Mouse (Mus musculus): ENCODE measurements around the gene Csrp1.

DNA sequence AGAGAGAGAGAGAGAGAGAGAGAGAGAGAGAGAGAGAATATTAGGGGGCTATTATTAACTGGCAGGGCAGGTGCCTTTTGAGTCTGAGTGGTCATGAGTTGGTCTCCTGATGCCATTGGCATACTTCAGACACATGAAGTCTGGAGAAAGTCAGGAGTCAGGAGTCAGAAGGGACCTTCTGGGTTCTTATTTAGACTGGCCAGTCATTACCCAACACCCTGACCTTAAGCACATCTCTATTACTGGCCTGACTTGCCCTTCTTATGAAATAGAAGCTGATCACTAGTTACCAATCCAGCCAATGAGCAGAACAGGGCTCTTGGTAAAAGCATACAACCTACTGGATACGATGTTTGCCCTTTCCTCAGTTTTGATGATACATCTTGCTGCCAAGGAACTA is 57.2 kb downstream of the Csrp1 start:
- TF ChIP-seq POLR2A (IDR thresholded peaks at IDR 0.05; ENCODE audit: insufficient read length, low read depth): no peak
- TF ChIP-seq MYOD1 (IDR thresholded peaks at IDR 0.05; ENCODE audit: control insufficient read depth in 1 of 3, insufficient read length in 2 of 3, low read depth in 2 of 3): peak in 2 of 3 experiments; percentile 33 to 34
- no peak for TF ChIP-seq E2F4 (IDR thresholded peaks at IDR 0.05; ENCODE audit: insufficient read depth)
- TF ChIP-seq CEBPB (IDR thresholded peaks at IDR 0.05; ENCODE audit: insufficient read depth, poor library complexity, severe bottlenecking): no peak
- TF ChIP-seq MAX (IDR thresholded peaks at IDR 0.05; ENCODE audit: low read depth): no peak
- TF ChIP-seq USF1 (IDR thresholded peaks at IDR 0.05; ENCODE audit: low read depth): no peak
- no peak for TF ChIP-seq REST (IDR thresholded peaks at IDR 0.05; ENCODE audit: insufficient read depth, insufficient read length)
- no peak for TF ChIP-seq TCF12 (IDR thresholded peaks at IDR 0.05; ENCODE audit: insufficient read depth, poor library complexity, severe bottlenecking)
- TF ChIP-seq TCF3 (IDR thresholded peaks at IDR 0.05; ENCODE audit: insufficient read length, low read depth): no peak
- TF ChIP-seq SRF (IDR thresholded peaks at IDR 0.05; ENCODE audit: control insufficient read depth, insufficient read length, low read depth): no peak
